Mouse (Mus musculus) CH12F3 (cell line): Measurements from ENCODE around the gene Tmem273.

Experiments
- in situ Hi-C: fragments of 300-500 bp; cut with MboI; formaldehyde crosslinking; loops from 2 replicates; pipeline ENCODE4 v1.14.3; 2020; ENCODE audit warnings: low sequenced_read_pairs

Gene Tmem273

GRCm38 (mm10) chr14:32810111-32810510 is 24.3 kb downstream of the Tmem273 start:
- in situ Hi-C loops = no loop called here

GRCm38 (mm10) chr14:32812429-32812828 is 26.7 kb downstream of the Tmem273 start:
- in situ Hi-C loops = no loop called here

- in situ Hi-C loops = no loop called here
Observed at GRCm38 (mm10) chr14:32814961-32815360, 29.2 kb downstream of the Tmem273 start.

GRCm38 (mm10) chr14:32816533-32816932 is 30.8 kb downstream of the Tmem273 start:
- in situ Hi-C loops = no loop called here

- in situ Hi-C loops = no loop called here
Observed at GRCm38 (mm10) chr14:32817258-32817657, 31.5 kb downstream of the Tmem273 start.

- in situ Hi-C loops = no loop called here
Observed at GRCm38 (mm10) chr14:32819297-32819696, 33.5 kb downstream of the Tmem273 start.

- in situ Hi-C loops = no loop called here
Observed at GRCm38 (mm10) chr14:32822812-32823211, 37.0 kb downstream of the Tmem273 start.

- in situ Hi-C loops = no loop called here
Observed at GRCm38 (mm10) chr14:32823861-32824260, 38.1 kb downstream of the Tmem273 start.

GRCm38 (mm10) chr14:32824267-32825150 is 38.7 kb downstream of the Tmem273 start:
- in situ Hi-C loops = no loop called here

GRCm38 (mm10) chr14:32825426-32826032 is 39.8 kb downstream of the Tmem273 start:
- in situ Hi-C loops = no loop called here

- in situ Hi-C loops = no loop called here
Observed at GRCm38 (mm10) chr14:32827165-32827564, 41.4 kb downstream of the Tmem273 start.

- in situ Hi-C loops = no loop called here
Observed at GRCm38 (mm10) chr14:32827994-32828650, 42.4 kb downstream of the Tmem273 start.

- in situ Hi-C loops = no loop called here
Observed at GRCm38 (mm10) chr14:32833847-32834246, 48.1 kb downstream of the Tmem273 start, which contains the start of gene Fam170b. Fam170b (plus strand) TSS chr14:32833962.

- in situ Hi-C loops = no loop called here
Observed at GRCm38 (mm10) chr14:32835181-32835580, 49.4 kb downstream of the Tmem273 start.

- in situ Hi-C loops = no loop called here
Observed at GRCm38 (mm10) chr14:32835596-32835995, 49.8 kb downstream of the Tmem273 start.

- in situ Hi-C loops = no loop called here
Observed at GRCm38 (mm10) chr14:32836191-32836590, 50.4 kb downstream of the Tmem273 start.

- in situ Hi-C loops = no loop called here
Observed at GRCm38 (mm10) chr14:32842052-32842451, 56.3 kb downstream of the Tmem273 start.

- in situ Hi-C loops = no loop called here
Observed at GRCm38 (mm10) chr14:32854059-32854458, 68.3 kb downstream of the Tmem273 start.

- in situ Hi-C loops = no loop called here
Observed at GRCm38 (mm10) chr14:32856246-32856645, 70.5 kb downstream of the Tmem273 start.

GRCm38 (mm10) chr14:32856681-32857328 is 71.0 kb downstream of the Tmem273 start, which contains the start of gene Vstm4:
Vstm4 (plus strand) TSS chr14:32856756.
- in situ Hi-C loops = no loop called here

- in situ Hi-C loops = no loop called here
Observed at GRCm38 (mm10) chr14:32858361-32858760, 72.6 kb downstream of the Tmem273 start.
